Mouse (Mus musculus): ENCODE data around the gene Hmcn1. TPM values are rescaled to one million over a fixed set of nuclear protein-coding genes. Genes with fewer than 3 reads are reported as not detected.

The Hmcn1 gene
- polyA plus RNA-seq, 1 experiment from 2014 or later = 1.0 TPM

- no peak overlapping the region for H3K27ac ChIP-seq (replicated peaks)
- H3K4me2 ChIP-seq (replicated peaks) = no peak overlapping the region
- H3K4me3 ChIP-seq = no peak overlapping the region
- H3K27me3 ChIP-seq = no peaks in the 10 kb centered on the region
- no peak overlapping the region for H3K9ac ChIP-seq (replicated peaks)
- H3K9me3 ChIP-seq = no peaks in the 10 kb centered on the region
- no peak for ATAC-seq (replicated peaks)
- H3K36me3 ChIP-seq = no peaks in the 10 kb centered on the region
- H3K4me1 ChIP-seq = no peaks in the 10 kb centered on the region
- WGBS = 91% methylated on average over 19 of the region's 19 CpGs
These were observed 32.0 kb upstream of the Hmcn1 start for GRCm38 (mm10) chr1:151025049-151025773.

GRCm38 (mm10) chr1:151019273-151019890 lies 26.1 kb upstream of the Hmcn1 start:
- H3K9ac ChIP-seq (replicated peaks) = no peak overlapping the region
- no peaks in the 10 kb centered on the region for H3K27me3 ChIP-seq
- H3K9me3 ChIP-seq = no peaks in the 10 kb centered on the region
- no peak overlapping the region for H3K27ac ChIP-seq (replicated peaks)
- H3K36me3 ChIP-seq = no peaks in the 10 kb centered on the region
- WGBS = 51% methylated on average over 2 of the region's 2 CpGs
- ATAC-seq (replicated peaks) = 0 out of 2 replicates have a peak, but pooled peaks have one; percentile 55
- H3K4me1 ChIP-seq = no peaks in the 10 kb centered on the region
- H3K4me3 ChIP-seq = no peak overlapping the region
- H3K4me2 ChIP-seq (replicated peaks) = no peak overlapping the region

- Histone ChIP-seq H3K9me3 (no peaks in the 10 kb centered on the region), H3K9ac (replicated peaks) (no peak overlapping the region), H3K27ac (replicated peaks) (no peak overlapping the region), H3K4me3 (no peak overlapping the region), H3K36me3 (no peaks in the 10 kb centered on the region), H3K27me3 (no peaks in the 10 kb centered on the region), H3K4me1 (no peaks in the 10 kb centered on the region), H3K4me2 (replicated peaks) (no peak overlapping the region)
- 28% methylated on average over 7 of the region's 7 CpGs for WGBS
- no peak for ATAC-seq (replicated peaks)
These were observed 17.8 kb upstream of the Hmcn1 start for GRCm38 (mm10) chr1:151011056-151011455.

- H3K9ac ChIP-seq (replicated peaks) = no peak overlapping the region
- 33% methylated on average over 6 of the region's 6 CpGs for WGBS
- no peaks in the 10 kb centered on the region for H3K4me1 ChIP-seq
- no peak overlapping the region for H3K4me2 ChIP-seq (replicated peaks)
- no peak overlapping the region for H3K27ac ChIP-seq (replicated peaks)
- H3K9me3 ChIP-seq = no peaks in the 10 kb centered on the region
- H3K36me3 ChIP-seq = no peaks in the 10 kb centered on the region
- no peak overlapping the region for H3K4me3 ChIP-seq
- H3K27me3 ChIP-seq = no peaks in the 10 kb centered on the region
- peak; percentile 70 for ATAC-seq (replicated peaks)
These were observed 16.0 kb upstream of the Hmcn1 start for GRCm38 (mm10) chr1:151009115-151009797.

- no peaks in the 10 kb centered on the region for H3K36me3 ChIP-seq
- H3K4me1 ChIP-seq = no peaks in the 10 kb centered on the region
- H3K4me2 ChIP-seq (replicated peaks) = no peak overlapping the region
- no peaks in the 10 kb centered on the region for H3K27me3 ChIP-seq
- H3K4me3 ChIP-seq = no peak overlapping the region
- no peak overlapping the region for H3K9ac ChIP-seq (replicated peaks)
- no peak for ATAC-seq (replicated peaks)
- no peaks in the 10 kb centered on the region for H3K9me3 ChIP-seq
- 82% methylated on average over 4 of the region's 4 CpGs for WGBS
- H3K27ac ChIP-seq (replicated peaks) = no peak overlapping the region
These were observed 14.5 kb upstream of the Hmcn1 start for GRCm38 (mm10) chr1:151007747-151008146.

- Histone ChIP-seq H3K9me3 (no peaks in the 10 kb centered on the region), H3K36me3 (no peaks in the 10 kb centered on the region), H3K4me3 (no peak overlapping the region), H3K9ac (replicated peaks) (no peak overlapping the region), H3K4me2 (replicated peaks) (no peak overlapping the region), H3K27ac (replicated peaks) (no peak overlapping the region), H3K27me3 (no peaks in the 10 kb centered on the region), H3K4me1 (no peaks in the 10 kb centered on the region)
- no peak for ATAC-seq (replicated peaks)
- WGBS = 31% methylated on average over 5 of the region's 5 CpGs
These were observed 10.8 kb upstream of the Hmcn1 start for GRCm38 (mm10) chr1:151004007-151004406.

- no peak for ATAC-seq (replicated peaks)
- 81% methylated on average over 8 of the region's 8 CpGs for WGBS
These were observed 8.7 kb upstream of the Hmcn1 start for GRCm38 (mm10) chr1:151001868-151002428.

GRCm38 (mm10) chr1:151000714-151001113 lies 7.5 kb upstream of the Hmcn1 start:
- 0 out of 2 replicates have a peak, but pooled peaks have one; percentile 26 for ATAC-seq (replicated peaks)
- 57% methylated on average over 13 of the region's 13 CpGs for WGBS
- 0 out of 2 replicates have a peak, but pooled peaks cover 3% of the 10 kb centered on the region for H3K27me3 ChIP-seq

More at GRCm38 (mm10) chr1:151001868-151002428, 8.7 kb upstream of the Hmcn1 start:
- Histone ChIP-seq H3K27me3 (no peaks in the 10 kb centered on the region), H3K4me3 (no peak overlapping the region), H3K4me1 (no peaks in the 10 kb centered on the region), H3K9me3 (no peaks in the 10 kb centered on the region), H3K4me2 (replicated peaks) (no peak overlapping the region), H3K9ac (replicated peaks) (no peak overlapping the region), H3K36me3 (no peaks in the 10 kb centered on the region), H3K27ac (replicated peaks) (no peak overlapping the region)

GRCm38 (mm10) chr1:150994612-150995011 lies 1.4 kb upstream of the Hmcn1 start:
- Histone ChIP-seq H3K4me2 (replicated peaks) (no peak overlapping the region), H3K4me3 (no peak overlapping the region), H3K27me3 (peaks cover 7% of the 10 kb centered on the region), H3K4me1 (peaks cover 20% of the 10 kb centered on the region), H3K36me3 (no peaks in the 10 kb centered on the region), H3K27ac (replicated peaks) (no peak overlapping the region), H3K9me3 (peaks cover 5% of the 10 kb centered on the region; the same call in 1 of the 2 replicates), H3K9ac (replicated peaks) (no peak overlapping the region)
- ATAC-seq (replicated peaks) = no peak
- 85% methylated on average over 2 of the region's 2 CpGs for WGBS

More at GRCm38 (mm10) chr1:151000714-151001113, 7.5 kb upstream of the Hmcn1 start:
- H3K9me3 ChIP-seq = peaks cover 5% of the 10 kb centered on the region; the same call in 1 of the 2 replicates
- H3K36me3 ChIP-seq = no peaks in the 10 kb centered on the region
- no peak overlapping the region for H3K4me2 ChIP-seq (replicated peaks)
- no peak overlapping the region for H3K4me3 ChIP-seq
- no peak overlapping the region for H3K27ac ChIP-seq (replicated peaks)
- H3K9ac ChIP-seq (replicated peaks) = no peak overlapping the region
- H3K4me1 ChIP-seq = no peaks in the 10 kb centered on the region

- H3K27me3 ChIP-seq = peaks cover 7% of the 10 kb centered on the region
- no peaks in the 10 kb centered on the region for H3K36me3 ChIP-seq
- no peak for ATAC-seq (replicated peaks)
- H3K9ac ChIP-seq (replicated peaks) = peak overlapping the region; percentile 46
- H3K4me2 ChIP-seq (replicated peaks) = peak overlapping the region; percentile 84
- peaks cover 20% of the 10 kb centered on the region for H3K4me1 ChIP-seq
- 2% methylated on average over 6 of the region's 6 CpGs for whole genome bisulfite sequencing
- peaks cover 5% of the 10 kb centered on the region; the same call in 1 of the 2 replicates for H3K9me3 ChIP-seq
- H3K4me3 ChIP-seq = peak overlapping the region; percentile 45
- H3K27ac ChIP-seq (replicated peaks) = no peak overlapping the region
These were observed 499 bp downstream of the Hmcn1 start for GRCm38 (mm10) chr1:150992711-150993161.

- H3K9ac ChIP-seq (replicated peaks) = no peak overlapping the region
- no peak overlapping the region for H3K27ac ChIP-seq (replicated peaks)
- H3K4me2 ChIP-seq (replicated peaks) = peak overlapping the region; percentile 84
- H3K27me3 ChIP-seq = peaks cover 7% of the 10 kb centered on the region
- 2% methylated on average over 10 of the region's 10 CpGs for WGBS
- no peak for ATAC-seq (replicated peaks)
- H3K4me1 ChIP-seq = peaks cover 20% of the 10 kb centered on the region
- peaks cover 5% of the 10 kb centered on the region; the same call in 1 of the 2 replicates for H3K9me3 ChIP-seq
- H3K4me3 ChIP-seq = peak overlapping the region; percentile 45; the same call in 1 of the 2 replicates
- no peaks in the 10 kb centered on the region for H3K36me3 ChIP-seq
These were observed 1.3 kb downstream of the Hmcn1 start for GRCm38 (mm10) chr1:150991745-150992554.
